Mouse (Mus musculus) forebrain, embryonic 10.5 days (tissue): Measurements from ENCODE around the gene Pcid2. TPM values are rescaled to one million over a fixed set of nuclear protein-coding genes. Genes with fewer than 3 reads are reported as not detected.

ENCODE experiments used
- DNase-seq: peaks from one replicate; pipeline ENCODE4 v3.0.0-alpha.2; 2017; ENCODE audit warnings: low spot score; ENCODE audit errors: extremely low spot score
- H3K27ac ChIP-seq: fragments of 300-500 bp; sonication (generic); 2 replicates; pipeline ENCODE4 v1.5.1; 2016; ENCODE audit warnings: mild to moderate bottlenecking
- H3K27me3 ChIP-seq: fragments of 300-500 bp; sonication (generic); 2 replicates; pipeline ENCODE4 v1.6.1; 2016; ENCODE audit warnings: mild to moderate bottlenecking; ENCODE audit not compliant: poor library complexity, severe bottlenecking
- H3K36me3 ChIP-seq: fragments of 300-500 bp; sonication (generic); replicated peaks from 2 replicates; pipeline ENCODE4 v1.6.1; 2016; ENCODE audit warnings: mild to moderate bottlenecking, moderate library complexity
- H3K4me1 ChIP-seq: fragments of 300-500 bp; sonication (generic); 2 replicates; pipeline ENCODE4 v1.6.1; 2016
- H3K4me3 ChIP-seq: fragments of 300-500 bp; sonication (generic); 2 replicates; pipeline ENCODE4 v1.5.1; 2016; ENCODE audit warnings: mild to moderate bottlenecking, moderate library complexity
- H3K9me3 ChIP-seq: fragments of 300-500 bp; sonication (generic); 2 replicates; pipeline ENCODE4 v1.6.1; 2016; ENCODE audit warnings: mild to moderate bottlenecking, moderate library complexity
- WGBS: fragments of 180-500 bp; shearing (Covaris S2); methylation state at CpG from one replicate; pipeline ENCODE4 v1.1.7; 2016; 5-methylcytosine and 5-hydroxymethylcytosine counted together
- polyA plus RNA-seq: library from polyadenylated mRNA; unstranded; fragments of >200 nt; fragmentation: Nextera tagmentation; extraction: Ambion mirVana; gene quantifications from 2 replicates; pipeline ENCODE4 v1.2.1, GENCODE M21; 2016

The Pcid2 gene
- polyA plus RNA-seq, 1 experiment from 2014 or later, result 62.0 TPM

DNA sequence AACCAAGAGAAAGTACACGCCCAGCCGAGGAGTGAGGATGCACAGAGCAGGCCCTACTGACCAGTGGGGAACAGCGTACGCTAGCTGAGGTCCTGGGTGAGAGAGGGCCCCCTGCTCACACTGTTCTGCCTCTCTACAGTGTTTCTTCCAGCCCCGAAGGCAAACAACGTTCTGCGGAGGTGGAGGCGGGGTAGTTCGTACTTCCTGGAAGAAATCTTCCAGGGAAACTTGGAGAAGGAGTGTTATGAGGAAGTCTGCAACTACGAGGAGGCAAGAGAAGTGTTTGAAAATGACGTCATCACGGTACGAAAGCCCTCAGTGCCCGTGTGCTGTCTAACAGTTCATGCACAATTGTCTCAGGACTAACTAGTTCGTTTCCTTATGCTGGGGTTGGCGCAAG is 42.1 kb downstream of the Pcid2 start:
- Histone ChIP-seq H3K9me3 (no peaks in the 10 kb centered on the region), H3K27me3 (no peaks in the 10 kb centered on the region), H3K27ac (no peak overlapping the region), H3K4me1 (no peaks in the 10 kb centered on the region), H3K4me3 (no peak overlapping the region), H3K36me3 (no peaks in the 10 kb centered on the region)
- WGBS, result 85% methylated on average over 16 of the region's 16 CpGs
- no peak for DNase-seq

DNA sequence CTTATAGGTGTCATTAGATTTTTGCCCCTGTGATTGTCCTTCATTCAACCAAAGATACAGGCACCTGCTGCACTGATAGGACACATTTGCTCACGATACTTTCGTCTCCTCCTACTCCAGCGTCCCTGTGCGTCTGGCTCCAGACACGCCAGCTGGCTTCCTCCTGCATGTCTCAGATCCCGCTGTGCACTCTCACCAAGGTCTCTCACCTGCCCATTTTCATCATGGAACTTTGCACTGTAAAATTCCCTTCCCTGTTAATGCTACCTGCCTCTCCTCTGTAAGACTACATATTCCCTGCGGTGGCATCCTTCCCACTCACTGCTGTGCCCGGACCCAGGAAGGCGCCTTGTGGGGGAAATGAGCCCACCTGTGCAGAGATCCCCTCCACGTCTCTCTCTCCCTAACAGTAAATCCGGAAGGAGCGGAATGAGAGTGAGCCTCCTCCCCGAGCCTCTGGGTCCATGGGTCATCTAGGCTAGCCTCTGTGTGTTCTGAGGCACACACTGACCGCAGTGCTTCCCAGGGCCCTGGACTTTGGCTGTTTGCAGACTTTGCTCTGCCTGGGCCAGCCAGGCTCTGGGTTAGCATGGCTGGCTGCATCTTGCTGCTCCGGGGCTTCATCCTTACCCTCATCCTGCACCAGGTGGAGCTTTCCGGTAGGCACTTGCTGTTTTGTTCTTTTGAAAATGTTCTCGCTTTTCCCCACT is 44.7 kb downstream of the Pcid2 start, which contains the start of gene Proz:
Gene Proz (plus strand): TSS at position 474 of the 710 bp plus-strand sequence.
- Histone ChIP-seq H3K27ac (no peak within 1 kb of the TSS), H3K4me1 (no peaks in the 10 kb centered on the region), H3K4me3 (no peak within 1 kb of the TSS), H3K36me3 (no peaks in the 10 kb centered on the region), H3K27me3 (no peaks in the 10 kb centered on the region), H3K9me3 (no peaks in the 10 kb centered on the region)
- 88% methylated on average over 17 of the region's 17 CpGs for WGBS
- no peak for DNase-seq

DNA sequence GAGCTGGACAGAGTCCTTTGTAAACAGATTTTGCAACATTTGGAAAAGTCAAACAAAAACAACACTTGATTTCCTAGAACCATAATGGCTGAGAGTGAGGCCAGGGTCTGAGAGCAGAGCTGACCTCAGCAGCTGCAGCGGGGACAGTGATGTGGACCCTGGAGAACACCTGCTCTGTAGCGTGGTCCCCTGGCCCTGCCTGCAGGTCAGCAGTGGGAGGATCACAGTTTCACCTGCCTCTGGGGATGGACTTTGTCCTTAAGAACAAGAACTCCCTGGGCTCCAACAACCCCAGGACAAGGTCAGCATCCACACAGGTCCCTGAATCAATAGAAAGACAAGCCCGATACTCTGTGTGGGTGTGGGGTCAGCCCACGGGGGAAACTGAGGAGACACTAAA is 47.9 kb downstream of the Pcid2 start:
- Histone ChIP-seq H3K4me3 (no peak overlapping the region), H3K36me3 (no peaks in the 10 kb centered on the region), H3K27ac (no peak overlapping the region), H3K27me3 (no peaks in the 10 kb centered on the region), H3K4me1 (no peaks in the 10 kb centered on the region), H3K9me3 (no peaks in the 10 kb centered on the region)
- no peak for DNase-seq
- WGBS, result 89% methylated on average over 4 of the region's 4 CpGs

DNA sequence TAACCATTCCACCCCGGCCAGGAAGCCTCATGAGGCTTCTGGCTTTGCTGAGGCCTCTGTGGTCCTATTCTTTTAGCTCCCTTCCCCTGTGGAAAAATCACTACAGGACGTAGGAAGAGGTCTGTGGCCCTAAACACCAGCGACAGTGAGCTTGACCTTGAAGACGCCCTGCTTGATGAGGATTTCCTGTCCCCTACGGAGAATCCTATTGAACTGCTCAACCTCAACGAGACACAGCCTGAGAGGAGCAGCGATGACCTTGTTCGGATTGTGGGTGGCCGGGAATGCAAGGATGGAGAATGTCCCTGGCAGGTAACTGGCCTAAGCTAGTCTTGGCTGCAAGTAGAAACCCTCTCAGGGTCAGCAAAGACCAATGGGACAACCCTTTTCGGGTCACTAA is 54.7 kb downstream of the Pcid2 start:
- Histone ChIP-seq H3K36me3 (no peaks in the 10 kb centered on the region), H3K4me1 (no peaks in the 10 kb centered on the region), H3K27ac (no peak overlapping the region), H3K9me3 (no peaks in the 10 kb centered on the region), H3K27me3 (no peaks in the 10 kb centered on the region), H3K4me3 (no peak overlapping the region)
- DNase-seq, result no peak
- WGBS, result 85% methylated on average over 10 of the region's 10 CpGs

DNA sequence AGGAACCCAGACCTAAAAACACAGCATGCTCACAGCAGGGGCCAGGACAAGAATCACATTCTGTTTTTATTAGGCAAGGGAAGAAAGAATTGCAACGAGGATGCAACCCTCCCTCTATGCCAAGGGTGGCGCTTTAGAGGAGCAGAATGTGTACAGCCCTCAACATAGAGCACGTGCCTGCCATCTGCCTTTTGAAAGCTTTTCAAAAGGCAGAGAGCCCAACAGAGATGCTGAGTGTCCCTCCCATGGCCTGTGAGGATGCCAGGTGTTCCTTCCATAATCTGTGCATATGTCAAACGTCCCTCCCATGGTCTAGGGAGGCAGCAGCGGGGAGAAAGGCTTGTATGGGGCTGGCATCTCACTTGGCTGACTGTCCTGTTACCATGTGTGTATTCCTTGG is 57.6 kb downstream of the Pcid2 start:
- WGBS, result 66% methylated on average over 5 of the region's 5 CpGs
- Histone ChIP-seq H3K4me1 (no peaks in the 10 kb centered on the region), H3K27ac (no peak overlapping the region), H3K9me3 (no peaks in the 10 kb centered on the region), H3K27me3 (no peaks in the 10 kb centered on the region), H3K36me3 (no peaks in the 10 kb centered on the region), H3K4me3 (no peak overlapping the region)
- no peak for DNase-seq

DNA sequence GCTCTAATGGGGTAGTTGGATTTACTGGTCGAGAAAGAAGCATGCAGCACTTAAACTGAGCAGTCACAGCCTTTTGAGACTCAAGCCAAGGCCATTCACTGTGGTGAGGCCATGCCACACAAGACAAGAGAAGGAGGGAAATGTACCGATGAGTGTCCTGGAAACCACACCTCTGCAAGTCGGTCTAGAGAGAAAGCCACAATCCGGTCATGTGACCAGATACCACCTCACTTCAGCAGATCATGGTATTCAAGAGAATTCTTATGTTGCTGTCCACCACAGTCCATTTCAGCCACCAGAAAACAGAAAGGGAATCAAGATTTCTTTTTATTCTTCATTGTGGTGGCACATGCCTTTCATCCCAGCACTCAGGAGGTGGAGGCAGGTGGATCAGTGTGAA is 63.8 kb downstream of the Pcid2 start:
- 89% methylated on average over 4 of the region's 4 CpGs for WGBS
- Histone ChIP-seq H3K36me3 (no peaks in the 10 kb centered on the region), H3K4me1 (peaks cover 25% of the 10 kb centered on the region), H3K4me3 (no peak overlapping the region), H3K27ac (no peak overlapping the region), H3K9me3 (no peaks in the 10 kb centered on the region), H3K27me3 (no peaks in the 10 kb centered on the region)
- DNase-seq, result no peak

DNA sequence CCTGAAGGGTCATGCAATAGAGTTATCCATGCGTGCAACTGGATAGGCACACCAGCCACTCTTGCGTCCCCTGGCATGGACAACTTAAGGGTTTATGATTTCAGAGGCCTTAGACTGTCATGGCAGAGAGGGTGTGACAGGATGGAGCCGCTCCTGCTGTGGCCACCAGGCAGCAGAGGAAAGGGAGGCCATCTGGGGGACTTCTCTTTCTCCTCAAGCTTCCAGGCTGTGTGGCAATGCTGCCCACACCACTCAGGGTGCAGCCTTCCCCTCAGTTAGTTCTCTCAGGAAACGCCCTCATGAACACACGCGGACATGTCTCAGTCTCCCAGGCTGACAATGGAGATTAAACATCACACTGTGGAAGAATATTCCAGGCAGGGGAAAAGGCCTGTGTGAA is 66.2 kb downstream of the Pcid2 start:
- H3K4me1 ChIP-seq, result peaks cover 25% of the 10 kb centered on the region
- WGBS, result 92% methylated on average over 6 of the region's 6 CpGs
- no peak overlapping the region for H3K27ac ChIP-seq
- H3K27me3 ChIP-seq, result no peaks in the 10 kb centered on the region
- no peak for DNase-seq
- no peak overlapping the region for H3K4me3 ChIP-seq
- H3K9me3 ChIP-seq, result no peaks in the 10 kb centered on the region
- no peaks in the 10 kb centered on the region for H3K36me3 ChIP-seq

DNA sequence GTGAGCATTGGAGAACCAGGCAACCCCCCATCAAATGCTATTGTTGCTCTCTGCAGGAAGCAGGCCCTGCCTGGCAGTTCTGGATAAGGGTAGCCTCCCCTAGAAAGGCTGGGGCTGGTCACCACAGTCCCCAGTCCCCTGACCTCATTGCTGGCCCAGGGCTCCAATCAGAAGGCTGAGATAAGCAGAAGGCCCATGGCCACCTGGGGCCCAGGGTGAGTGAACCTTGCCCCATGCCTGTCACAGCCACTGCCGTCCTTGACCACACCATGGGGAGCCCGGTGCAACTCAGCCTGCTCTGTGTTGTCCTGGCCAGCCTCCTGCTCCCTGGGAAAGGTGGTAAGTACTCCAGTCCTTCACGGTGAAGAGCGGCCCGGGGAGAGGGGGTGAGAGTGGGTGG is 67.7 kb downstream of the Pcid2 start:
- H3K4me3 ChIP-seq, result no peak overlapping the region
- WGBS, result 50% methylated on average over 5 of the region's 5 CpGs

DNA sequence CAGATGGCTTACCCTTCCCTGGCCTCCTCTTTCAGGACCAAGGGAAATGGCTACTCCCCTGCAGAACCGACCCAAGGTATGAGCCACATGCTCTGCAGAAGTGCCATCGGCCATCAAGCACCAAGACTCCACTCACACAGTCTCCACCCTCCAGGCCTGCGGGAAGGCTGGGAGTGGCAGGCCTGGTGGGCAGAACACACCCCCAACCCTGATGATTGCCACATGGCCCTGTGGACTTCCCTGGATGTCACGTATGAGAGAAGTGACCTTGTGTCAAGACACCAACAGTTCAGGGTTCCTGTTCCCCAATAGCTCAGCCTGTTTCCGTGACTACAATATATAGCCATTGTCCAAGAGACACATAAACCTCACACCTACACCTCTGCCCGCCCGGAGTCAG is 68.2 kb downstream of the Pcid2 start, which contains the start of gene F10:
Gene F10 (plus strand): TSS at position 294 of the 400 bp plus-strand sequence.
- Histone ChIP-seq H3K4me1 (peaks cover 25% of the 10 kb centered on the region), H3K36me3 (no peaks in the 10 kb centered on the region), H3K4me3 (no peak within 1 kb of the TSS), H3K9me3 (no peaks in the 10 kb centered on the region), H3K27ac (peak within 1 kb of the TSS; percentile 51; the same call in 1 of the 2 replicates), H3K27me3 (no peaks in the 10 kb centered on the region)
- 80% methylated on average over 7 of the region's 7 CpGs for WGBS
- no peak for DNase-seq

More for the DNA sequence above, 67.7 kb downstream of the Pcid2 start:
- peaks cover 25% of the 10 kb centered on the region for H3K4me1 ChIP-seq
- H3K36me3 ChIP-seq, result no peaks in the 10 kb centered on the region
- H3K27me3 ChIP-seq, result no peaks in the 10 kb centered on the region
- DNase-seq, result no peak
- 0 out of 2 replicates have a peak overlapping the region, but pooled peaks have one; percentile 51 for H3K27ac ChIP-seq
- H3K9me3 ChIP-seq, result no peaks in the 10 kb centered on the region

DNA sequence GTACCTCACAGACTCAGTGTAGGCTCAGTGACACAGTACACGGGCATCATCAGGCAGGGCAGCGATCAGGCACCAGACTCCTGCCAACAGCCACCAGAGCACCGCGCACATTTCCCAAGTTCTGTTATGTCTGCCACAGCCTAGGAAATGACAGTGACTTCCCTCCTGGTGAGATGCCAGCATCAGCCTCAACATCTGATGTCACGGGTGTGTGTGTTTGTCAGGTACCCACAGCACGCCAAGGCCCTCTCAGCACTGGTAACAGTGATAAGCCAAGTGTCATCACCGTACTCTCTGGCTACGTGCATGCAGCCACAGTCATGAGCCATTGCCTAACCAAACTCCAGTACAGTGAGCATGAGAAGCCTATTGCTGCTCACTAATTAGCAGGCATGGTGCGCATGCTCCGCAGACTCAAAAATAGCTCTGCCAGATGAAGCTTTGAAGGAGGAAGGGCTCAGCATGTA is 68.9 kb downstream of the Pcid2 start:
- no peak overlapping the region for H3K27ac ChIP-seq
- no peaks in the 10 kb centered on the region for H3K36me3 ChIP-seq
- WGBS, result 94% methylated on average over 10 of the region's 10 CpGs
- H3K27me3 ChIP-seq, result no peaks in the 10 kb centered on the region
- H3K4me1 ChIP-seq, result peaks cover 25% of the 10 kb centered on the region
- no peak for DNase-seq
- no peak overlapping the region for H3K4me3 ChIP-seq
- H3K9me3 ChIP-seq, result no peaks in the 10 kb centered on the region

DNA sequence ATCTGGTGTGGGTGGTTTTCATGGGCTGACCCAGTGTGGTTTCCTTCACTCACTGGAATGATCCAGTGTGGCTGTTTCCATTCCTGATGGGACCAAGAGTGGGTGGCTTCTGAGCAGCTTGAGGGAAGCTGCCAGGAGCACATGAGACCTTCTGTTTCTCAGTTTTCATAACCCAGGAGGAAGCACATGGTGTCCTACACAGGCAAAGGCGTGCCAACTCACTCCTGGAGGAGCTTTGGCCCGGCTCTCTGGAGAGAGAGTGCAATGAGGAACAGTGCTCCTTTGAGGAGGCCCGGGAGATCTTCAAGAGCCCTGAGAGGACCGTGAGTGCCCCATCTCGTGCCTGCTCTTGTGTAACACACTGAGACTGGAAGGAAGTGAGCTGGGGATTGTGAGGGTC is 76.8 kb downstream of the Pcid2 start:
- no peak overlapping the region for H3K27ac ChIP-seq
- 77% methylated on average over 5 of the region's 5 CpGs for WGBS
- DNase-seq, result no peak
- no peaks in the 10 kb centered on the region for H3K27me3 ChIP-seq
- no peak overlapping the region for H3K4me3 ChIP-seq
- H3K9me3 ChIP-seq, result no peaks in the 10 kb centered on the region
- H3K36me3 ChIP-seq, result no peaks in the 10 kb centered on the region
- peaks cover 8% of the 10 kb centered on the region for H3K4me1 ChIP-seq

DNA sequence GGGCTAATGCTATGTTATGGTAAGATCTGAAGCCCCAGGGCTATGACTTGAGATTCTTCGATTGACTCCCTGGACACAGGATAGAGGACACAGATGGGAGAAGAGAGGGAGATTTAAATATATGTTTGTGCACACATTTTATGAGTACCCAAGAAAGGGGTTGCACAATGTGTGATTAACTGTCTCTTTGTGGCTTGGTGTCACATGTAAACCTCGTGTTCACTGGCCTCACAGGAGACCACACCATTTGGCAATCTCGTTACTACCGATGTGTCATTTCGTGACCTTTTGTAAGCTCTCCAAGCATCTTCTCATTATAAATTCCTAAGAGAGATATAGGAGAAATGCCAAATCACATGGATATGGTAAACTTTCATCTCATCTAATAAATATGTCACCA is 77.6 kb downstream of the Pcid2 start:
- Histone ChIP-seq H3K4me3 (no peak overlapping the region), H3K4me1 (peaks cover 8% of the 10 kb centered on the region), H3K27ac (no peak overlapping the region), H3K9me3 (no peaks in the 10 kb centered on the region), H3K36me3 (no peaks in the 10 kb centered on the region), H3K27me3 (no peaks in the 10 kb centered on the region)
- 91% methylated on average over 5 of the region's 5 CpGs for WGBS
- no peak for DNase-seq
